Mouse (Mus musculus): Measurements from ENCODE around the gene Kansl1. TPM values are rescaled to one million over a fixed set of nuclear protein-coding genes. Genes with fewer than 3 reads are reported as not detected.

The Kansl1 gene
- polyA plus RNA-seq, 1 experiment from 2014 or later: 11.7 TPM

GRCm38 (mm10) chr11:104320511-104320910 lies 148.2 kb downstream of the Kansl1 start:
- ATAC-seq (replicated peaks; ENCODE audit: insufficient number of reproducible peaks, insufficient read depth, low FRiP score, low read depth): no peak

GRCm38 (mm10) chr11:104318940-104319781 lies 149.5 kb downstream of the Kansl1 start:
- Histone ChIP-seq H3K4me2 (peak overlapping the region; percentile 90), H3K27me3 (no peaks in the 10 kb centered on the region), H3K9ac (peak overlapping the region; percentile 64), H3K4me1 (replicated peaks) (peaks cover 16% of the 10 kb centered on the region), H3K36me3 (no peaks in the 10 kb centered on the region), H3K27ac (peak overlapping the region; percentile 64), H3K4me3 (peak overlapping the region; percentile 59), H3K9me3 (replicated peaks) (no peaks in the 10 kb centered on the region)
- under 1% methylated on average over 24 of the region's 24 CpGs for WGBS
- peak; percentile 53 for ATAC-seq (replicated peaks; ENCODE audit: insufficient number of reproducible peaks, insufficient read depth, low FRiP score, low read depth)

More at GRCm38 (mm10) chr11:104320511-104320910, 148.2 kb downstream of the Kansl1 start:
- Histone ChIP-seq H3K9ac (no peak overlapping the region), H3K4me1 (replicated peaks) (peaks cover 16% of the 10 kb centered on the region), H3K4me3 (no peak overlapping the region), H3K27ac (no peak overlapping the region), H3K36me3 (no peaks in the 10 kb centered on the region), H3K27me3 (no peaks in the 10 kb centered on the region), H3K9me3 (replicated peaks) (no peaks in the 10 kb centered on the region), H3K4me2 (no peak overlapping the region)
- 56% methylated on average over 5 of the region's 5 CpGs for WGBS

- H3K36me3 ChIP-seq: no peaks in the 10 kb centered on the region
- ATAC-seq (replicated peaks; ENCODE audit: insufficient number of reproducible peaks, insufficient read depth, low FRiP score, low read depth): no peak
- no peaks in the 10 kb centered on the region for H3K9me3 ChIP-seq (replicated peaks)
- H3K4me1 ChIP-seq (replicated peaks): peaks cover 16% of the 10 kb centered on the region
- no peak overlapping the region for H3K27ac ChIP-seq
- H3K4me3 ChIP-seq: no peak overlapping the region
- no peaks in the 10 kb centered on the region for H3K27me3 ChIP-seq
- no peak overlapping the region for H3K9ac ChIP-seq
- WGBS: 75% methylated on average over 3 of the region's 3 CpGs
- no peak overlapping the region for H3K4me2 ChIP-seq
Observed at GRCm38 (mm10) chr11:104317631-104318030, 151.0 kb downstream of the Kansl1 start.

GRCm38 (mm10) chr11:104316685-104317400 lies 151.8 kb downstream of the Kansl1 start:
- H3K9ac ChIP-seq: no peak overlapping the region
- H3K36me3 ChIP-seq: no peaks in the 10 kb centered on the region
- 60% methylated on average over 16 of the region's 16 CpGs for WGBS
- H3K4me3 ChIP-seq: no peak overlapping the region
- peaks cover 16% of the 10 kb centered on the region for H3K4me1 ChIP-seq (replicated peaks)
- H3K4me2 ChIP-seq: no peak overlapping the region
- ATAC-seq (replicated peaks; ENCODE audit: insufficient number of reproducible peaks, insufficient read depth, low FRiP score, low read depth): no peak
- no peaks in the 10 kb centered on the region for H3K9me3 ChIP-seq (replicated peaks)
- H3K27ac ChIP-seq: peak overlapping the region; percentile 38; the same call in 1 of the 2 replicates
- no peaks in the 10 kb centered on the region for H3K27me3 ChIP-seq

- Histone ChIP-seq H3K27ac (no peak overlapping the region), H3K27me3 (peaks cover 11% of the 10 kb centered on the region), H3K4me2 (no peak overlapping the region), H3K4me3 (no peak overlapping the region), H3K9me3 (replicated peaks) (no peaks in the 10 kb centered on the region), H3K36me3 (no peaks in the 10 kb centered on the region), H3K4me1 (replicated peaks) (peaks cover 16% of the 10 kb centered on the region), H3K9ac (no peak overlapping the region)
- 6% methylated on average over 6 of the region's 6 CpGs for WGBS
- no peak for ATAC-seq (replicated peaks; ENCODE audit: insufficient number of reproducible peaks, insufficient read depth, low FRiP score, low read depth)
Observed at GRCm38 (mm10) chr11:104315703-104316102, 153.0 kb downstream of the Kansl1 start.

- Histone ChIP-seq H3K27ac (no peak overlapping the region), H3K36me3 (no peaks in the 10 kb centered on the region), H3K27me3 (peaks cover 31% of the 10 kb centered on the region), H3K4me2 (no peak overlapping the region), H3K9ac (no peak overlapping the region), H3K9me3 (replicated peaks) (no peaks in the 10 kb centered on the region), H3K4me3 (no peak overlapping the region), H3K4me1 (replicated peaks) (0 out of 2 replicates have a peak, but pooled peaks cover 3% of the 10 kb centered on the region)
- ATAC-seq (replicated peaks; ENCODE audit: insufficient number of reproducible peaks, insufficient read depth, low FRiP score, low read depth): no peak
- 59% methylated on average over 7 of the region's 7 CpGs for WGBS
Observed at GRCm38 (mm10) chr11:104311643-104312042, 157.0 kb downstream of the Kansl1 start.

GRCm38 (mm10) chr11:104310226-104310887 lies 158.3 kb downstream of the Kansl1 start:
- no peaks in the 10 kb centered on the region for H3K9me3 ChIP-seq (replicated peaks)
- peak overlapping the region; percentile 14; the same call in 1 of the 2 replicates for H3K4me3 ChIP-seq
- 14% methylated on average over 23 of the region's 23 CpGs for WGBS
- no peak overlapping the region for H3K9ac ChIP-seq
- peak overlapping the region; percentile 42 for H3K4me2 ChIP-seq
- no peak for ATAC-seq (replicated peaks; ENCODE audit: insufficient number of reproducible peaks, insufficient read depth, low FRiP score, low read depth)
- H3K27me3 ChIP-seq: peaks cover 31% of the 10 kb centered on the region
- no peaks in the 10 kb centered on the region for H3K36me3 ChIP-seq
- H3K4me1 ChIP-seq (replicated peaks): 0 out of 2 replicates have a peak, but pooled peaks cover 3% of the 10 kb centered on the region
- H3K27ac ChIP-seq: no peak overlapping the region

- 32% methylated on average over 12 of the region's 12 CpGs for WGBS
- Histone ChIP-seq H3K27me3 (peaks cover 31% of the 10 kb centered on the region), H3K9me3 (replicated peaks) (no peaks in the 10 kb centered on the region), H3K4me1 (replicated peaks) (0 out of 2 replicates have a peak, but pooled peaks cover 3% of the 10 kb centered on the region), H3K36me3 (no peaks in the 10 kb centered on the region), H3K27ac (no peak overlapping the region), H3K4me2 (peak overlapping the region; percentile 42), H3K4me3 (peak overlapping the region; percentile 14; the same call in 1 of the 2 replicates), H3K9ac (no peak overlapping the region)
- ATAC-seq (replicated peaks; ENCODE audit: insufficient number of reproducible peaks, insufficient read depth, low FRiP score, low read depth): no peak; the same call in 1 of the 2 replicates
Observed at GRCm38 (mm10) chr11:104309377-104310225, 159.1 kb downstream of the Kansl1 start.

- Histone ChIP-seq H3K9ac (no peak overlapping the region), H3K9me3 (replicated peaks) (no peaks in the 10 kb centered on the region), H3K4me1 (replicated peaks) (peaks cover 7% of the 10 kb centered on the region; the same call in 1 of the 2 replicates), H3K36me3 (no peaks in the 10 kb centered on the region), H3K27ac (no peak overlapping the region), H3K27me3 (peaks cover 31% of the 10 kb centered on the region), H3K4me2 (no peak overlapping the region), H3K4me3 (no peak overlapping the region)
- ATAC-seq (replicated peaks; ENCODE audit: insufficient number of reproducible peaks, insufficient read depth, low FRiP score, low read depth): no peak
- WGBS: 66% methylated on average over 4 of the region's 4 CpGs
Observed at GRCm38 (mm10) chr11:104307136-104307535, 161.5 kb downstream of the Kansl1 start.

- peaks cover 7% of the 10 kb centered on the region; the same call in 1 of the 2 replicates for H3K4me1 ChIP-seq (replicated peaks)
- 91% methylated on average over 13 of the region's 13 CpGs for WGBS
- no peak overlapping the region for H3K9ac ChIP-seq
- no peak for ATAC-seq (replicated peaks; ENCODE audit: insufficient number of reproducible peaks, insufficient read depth, low FRiP score, low read depth)
- H3K27ac ChIP-seq: no peak overlapping the region
- H3K9me3 ChIP-seq (replicated peaks): no peaks in the 10 kb centered on the region
- no peaks in the 10 kb centered on the region for H3K36me3 ChIP-seq
- no peak overlapping the region for H3K4me2 ChIP-seq
- H3K4me3 ChIP-seq: no peak overlapping the region
- H3K27me3 ChIP-seq: peaks cover 28% of the 10 kb centered on the region
Observed at GRCm38 (mm10) chr11:104306483-104306882, 162.2 kb downstream of the Kansl1 start.
